Mouse (Mus musculus) hindbrain, embryonic 13.5 days (tissue): Measurements from ENCODE around the gene Coq9. TPM values are rescaled to one million over a fixed set of nuclear protein-coding genes. Genes with fewer than 3 reads are reported as not detected.
A peak's percentile ranks its signal among the peaks of the same experiment; 100 is the strongest.

Experiments
- ATAC-seq: fragments of 200-750 bp; cut with Nextera tagmentation; 2 replicates; pipeline ENCODE4 v1.8.0; 2017; ENCODE audit warnings: moderate TSS enrichment; ENCODE audit not compliant: low FRiP score
- H3K27ac ChIP-seq: fragments of 300-500 bp; sonication (generic); 2 replicates; pipeline ENCODE4 v1.5.1; 2015; ENCODE audit warnings: inconsistent platforms, mild to moderate bottlenecking, moderate library complexity
- H3K27me3 ChIP-seq: fragments of 300-500 bp; sonication (generic); 2 replicates; pipeline ENCODE4 v1.6.1; 2015; ENCODE audit warnings: mild to moderate bottlenecking, inconsistent platforms
- H3K36me3 ChIP-seq: fragments of 300-500 bp; sonication (generic); 2 replicates; pipeline ENCODE4 v1.6.1; 2015; ENCODE audit warnings: mild to moderate bottlenecking, inconsistent platforms
- H3K4me1 ChIP-seq: fragments of 300-500 bp; sonication (generic); replicated peaks from 2 replicates; pipeline ENCODE4 v1.6.1; 2015; ENCODE audit warnings: inconsistent platforms
- H3K4me2 ChIP-seq: fragments of 300-500 bp; sonication (generic); 2 replicates; pipeline ENCODE4 v1.6.1; 2015; ENCODE audit warnings: inconsistent platforms, mild to moderate bottlenecking, moderate library complexity
- H3K4me3 ChIP-seq: fragments of 300-500 bp; sonication (generic); 2 replicates; pipeline ENCODE4 v1.5.1; 2015; ENCODE audit warnings: mild to moderate bottlenecking, inconsistent platforms
- H3K9ac ChIP-seq: fragments of 300-500 bp; sonication (generic); 2 replicates; pipeline ENCODE4 v1.6.1; 2015; ENCODE audit warnings: mild to moderate bottlenecking, inconsistent platforms
- H3K9me3 ChIP-seq: fragments of 300-500 bp; sonication (generic); 2 replicates; pipeline ENCODE4 v1.6.1; 2016; ENCODE audit warnings: inconsistent platforms
- WGBS: fragments of 180-500 bp; shearing (Covaris S2); methylation state at CpG from one replicate; pipeline ENCODE4 v1.1.7; 2015; 5-methylcytosine and 5-hydroxymethylcytosine counted together
- polyA plus RNA-seq: library from polyadenylated mRNA; unstranded; fragments of >200 nt; fragmentation: Nextera tagmentation; extraction: Ambion mirVana; gene quantifications from 2 replicates; pipeline ENCODE4 v1.2.1, GENCODE M21; 2015

Gene Coq9
- polyA plus RNA-seq, 1 experiment from 2014 or later = 55.4 TPM

- no peak overlapping the region for H3K27ac ChIP-seq
- peaks cover 35% of the 10 kb centered on the region for H3K27me3 ChIP-seq
- H3K36me3 ChIP-seq = no peaks in the 10 kb centered on the region
- H3K4me1 ChIP-seq = peaks cover 52% of the 10 kb centered on the region
- 18% methylated on average over 17 of the region's 17 CpGs for WGBS
- H3K9me3 ChIP-seq = no peaks in the 10 kb centered on the region
- H3K4me2 ChIP-seq = peak overlapping the region; percentile 90
- ATAC-seq = no peak
- H3K4me3 ChIP-seq = peak overlapping the region; percentile 55
- H3K9ac ChIP-seq = peak overlapping the region; percentile 72
Measured at GRCm38 (mm10) chr8:94875096-94875870, 37.2 kb downstream of the Coq9 start.

- Histone ChIP-seq H3K9ac (peak overlapping the region; percentile 72), H3K36me3 (no peaks in the 10 kb centered on the region), H3K9me3 (no peaks in the 10 kb centered on the region), H3K4me3 (peak overlapping the region; percentile 55), H3K4me2 (peak overlapping the region; percentile 90), H3K27ac (no peak overlapping the region), H3K4me1 (peaks cover 47% of the 10 kb centered on the region), H3K27me3 (peaks cover 35% of the 10 kb centered on the region)
- 0 out of 2 replicates have a peak, but pooled peaks have one; percentile 1 for ATAC-seq
- WGBS = under 1% methylated on average over 20 of the region's 20 CpGs
Measured at GRCm38 (mm10) chr8:94875871-94876150, 37.7 kb downstream of the Coq9 start.

- Histone ChIP-seq H3K4me2 (peak within 1 kb of the TSS; percentile 90), H3K9me3 (no peaks in the 10 kb centered on the region), H3K4me1 (peaks cover 43% of the 10 kb centered on the region), H3K36me3 (no peaks in the 10 kb centered on the region), H3K4me3 (peak within 1 kb of the TSS; percentile 55), H3K27me3 (peaks cover 35% of the 10 kb centered on the region), H3K9ac (peak within 1 kb of the TSS; percentile 72), H3K27ac (no peak within 1 kb of the TSS)
- ATAC-seq = peak; percentile 55
- 1% methylated on average over 33 of the region's 37 CpGs for WGBS
Measured at GRCm38 (mm10) chr8:94876197-94876730, 38.1 kb downstream of the Coq9 start, which contains the start of gene Dok4. Gene Dok4, minus strand, starts transcription at chr8:94876330.

GRCm38 (mm10) chr8:94876820-94877219 is 38.7 kb downstream of the Coq9 start:
- Histone ChIP-seq H3K4me3 (no peak overlapping the region), H3K9me3 (no peaks in the 10 kb centered on the region), H3K4me1 (peaks cover 37% of the 10 kb centered on the region), H3K4me2 (peak overlapping the region; percentile 90; the same call in 1 of the 2 replicates), H3K27ac (no peak overlapping the region), H3K36me3 (no peaks in the 10 kb centered on the region), H3K9ac (no peak overlapping the region), H3K27me3 (peaks cover 35% of the 10 kb centered on the region)
- 58% methylated on average over 3 of the region's 3 CpGs for WGBS
- no peak for ATAC-seq

- WGBS = 89% methylated on average over 4 of the region's 4 CpGs
- Histone ChIP-seq H3K9ac (no peak overlapping the region), H3K27me3 (0 out of 2 replicates have a peak, but pooled peaks cover 11% of the 10 kb centered on the region), H3K4me1 (peaks cover 11% of the 10 kb centered on the region), H3K4me3 (no peak overlapping the region), H3K4me2 (no peak overlapping the region), H3K36me3 (no peaks in the 10 kb centered on the region), H3K9me3 (no peaks in the 10 kb centered on the region), H3K27ac (no peak overlapping the region)
- no peak for ATAC-seq
Measured at GRCm38 (mm10) chr8:94880742-94881141, 42.6 kb downstream of the Coq9 start.

GRCm38 (mm10) chr8:94888383-94889036 is 50.4 kb downstream of the Coq9 start:
- H3K4me2 ChIP-seq = no peak overlapping the region
- WGBS = 43% methylated on average over 14 of the region's 14 CpGs
- no peaks in the 10 kb centered on the region for H3K9me3 ChIP-seq
- H3K36me3 ChIP-seq = no peaks in the 10 kb centered on the region
- H3K4me1 ChIP-seq = no peaks in the 10 kb centered on the region
- no peak overlapping the region for H3K4me3 ChIP-seq
- ATAC-seq = no peak
- no peak overlapping the region for H3K27ac ChIP-seq
- no peak overlapping the region for H3K9ac ChIP-seq
- H3K27me3 ChIP-seq = peaks cover 13% of the 10 kb centered on the region; the same call in 1 of the 2 replicates

GRCm38 (mm10) chr8:94892917-94893316 is 54.8 kb downstream of the Coq9 start:
- Histone ChIP-seq H3K9me3 (no peaks in the 10 kb centered on the region), H3K9ac (no peak overlapping the region), H3K27ac (no peak overlapping the region), H3K4me3 (no peak overlapping the region), H3K4me1 (peaks cover 6% of the 10 kb centered on the region; the same call in 1 of the 2 replicates), H3K27me3 (peaks cover 16% of the 10 kb centered on the region; the same call in 1 of the 2 replicates), H3K36me3 (no peaks in the 10 kb centered on the region), H3K4me2 (no peak overlapping the region)
- WGBS = 44% methylated on average over 2 of the region's 2 CpGs
- no peak for ATAC-seq

- no peak for ATAC-seq
- peaks cover 29% of the 10 kb centered on the region for H3K4me1 ChIP-seq
- no peaks in the 10 kb centered on the region for H3K9me3 ChIP-seq
- H3K27ac ChIP-seq = no peak overlapping the region
- no peak overlapping the region for H3K4me3 ChIP-seq
- peaks cover 7% of the 10 kb centered on the region; the same call in 1 of the 2 replicates for H3K27me3 ChIP-seq
- H3K4me2 ChIP-seq = peak overlapping the region; percentile 30
- H3K9ac ChIP-seq = peak overlapping the region; percentile 39; the same call in 1 of the 2 replicates
- 14% methylated on average over 11 of the region's 11 CpGs for WGBS
- H3K36me3 ChIP-seq = no peaks in the 10 kb centered on the region
Measured at GRCm38 (mm10) chr8:94899262-94899661, 61.1 kb downstream of the Coq9 start.

- Histone ChIP-seq H3K9me3 (no peaks in the 10 kb centered on the region), H3K4me1 (peaks cover 37% of the 10 kb centered on the region), H3K4me3 (no peak overlapping the region), H3K27ac (no peak overlapping the region), H3K27me3 (peaks cover 5% of the 10 kb centered on the region; the same call in 1 of the 2 replicates), H3K36me3 (no peaks in the 10 kb centered on the region), H3K4me2 (no peak overlapping the region), H3K9ac (no peak overlapping the region)
- WGBS = 14% methylated on average over 6 of the region's 6 CpGs
- no peak for ATAC-seq
Measured at GRCm38 (mm10) chr8:94900617-94901016, 62.5 kb downstream of the Coq9 start.

- H3K4me2 ChIP-seq = no peak overlapping the region
- H3K27ac ChIP-seq = no peak overlapping the region
- H3K9ac ChIP-seq = no peak overlapping the region
- peaks cover 5% of the 10 kb centered on the region; the same call in 1 of the 2 replicates for H3K27me3 ChIP-seq
- no peaks in the 10 kb centered on the region for H3K9me3 ChIP-seq
- no peak for ATAC-seq
- WGBS = 28% methylated on average over 5 of the region's 5 CpGs
- peaks cover 38% of the 10 kb centered on the region for H3K4me1 ChIP-seq
- no peak overlapping the region for H3K4me3 ChIP-seq
- no peaks in the 10 kb centered on the region for H3K36me3 ChIP-seq
Measured at GRCm38 (mm10) chr8:94901031-94901430, 62.9 kb downstream of the Coq9 start.

- ATAC-seq = no peak
- no peak overlapping the region for H3K4me3 ChIP-seq
- no peaks in the 10 kb centered on the region for H3K9me3 ChIP-seq
- no peaks in the 10 kb centered on the region for H3K36me3 ChIP-seq
- H3K27me3 ChIP-seq = peaks cover 5% of the 10 kb centered on the region; the same call in 1 of the 2 replicates
- no peak overlapping the region for H3K9ac ChIP-seq
- no peak overlapping the region for H3K27ac ChIP-seq
- peaks cover 37% of the 10 kb centered on the region for H3K4me1 ChIP-seq
- WGBS = 59% methylated on average over 12 of the region's 12 CpGs
- no peak overlapping the region for H3K4me2 ChIP-seq
Measured at GRCm38 (mm10) chr8:94903709-94904108, 65.6 kb downstream of the Coq9 start.
